Mouse (Mus musculus): ENCODE results near the gene Dact2. TPM values are rescaled to one million over a fixed set of nuclear protein-coding genes. Genes with fewer than 3 reads are reported as not detected.

Dact2 gene
- total RNA-seq, 2 experiments from 2014 or later, result 23.5 to 25.1 TPM

DNA sequence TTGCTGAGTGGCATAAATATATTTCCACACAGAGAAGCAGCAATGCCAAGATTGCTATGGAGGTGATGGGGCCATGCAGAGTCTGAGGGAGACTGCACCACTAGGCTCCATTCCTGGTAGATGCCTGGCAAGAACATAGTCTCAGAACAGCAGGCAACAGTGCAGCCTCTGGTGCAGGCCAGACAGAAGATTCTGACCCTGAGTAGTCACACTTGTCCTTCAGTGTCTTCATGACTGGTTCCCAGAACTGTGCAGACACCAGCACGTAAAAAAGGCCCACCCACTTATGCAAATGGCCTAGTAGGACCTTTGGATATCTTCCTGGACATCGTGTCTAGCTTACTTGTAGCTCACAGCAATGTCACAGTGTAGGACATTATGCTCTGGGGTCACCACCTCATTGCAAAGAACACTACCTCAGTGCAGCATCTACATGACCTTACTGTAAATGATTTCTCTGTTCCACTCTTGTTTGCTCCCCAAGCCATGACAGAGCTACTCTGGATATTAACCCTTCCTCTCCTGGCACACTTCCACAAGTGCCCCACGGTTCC lies 9.9 kb upstream of the Dact2 start:
- DNase-seq (ENCODE audit: low spot score in 2 of 2), result no peak

DNA sequence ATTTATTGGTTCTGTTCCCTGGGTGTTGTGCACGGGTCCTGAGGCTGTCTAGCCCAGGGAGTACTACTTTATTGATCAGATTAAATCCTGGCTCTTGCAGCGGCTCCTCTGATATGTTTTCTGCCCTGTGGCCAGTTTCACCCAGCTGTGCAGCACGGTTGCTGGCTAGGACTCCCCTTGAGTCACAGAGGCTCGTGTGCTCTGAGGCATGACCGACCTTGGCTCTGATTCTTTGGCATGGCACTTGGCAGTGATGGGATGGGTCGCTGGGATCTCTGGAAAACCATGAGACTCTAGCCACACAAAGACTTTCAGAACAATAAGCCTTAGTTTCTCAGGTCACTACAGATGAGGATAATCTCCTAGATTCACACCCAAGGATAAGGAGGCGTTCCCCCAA lies 8.7 kb upstream of the Dact2 start:
- no peak for DNase-seq (ENCODE audit: low spot score in 2 of 2)

GRCm38 (mm10) chr17:14207093-14207561 lies 3.0 kb upstream of the Dact2 start:
- DNase-seq (ENCODE audit: low spot score in 2 of 2), result peak; percentile 28 to 60

DNA sequence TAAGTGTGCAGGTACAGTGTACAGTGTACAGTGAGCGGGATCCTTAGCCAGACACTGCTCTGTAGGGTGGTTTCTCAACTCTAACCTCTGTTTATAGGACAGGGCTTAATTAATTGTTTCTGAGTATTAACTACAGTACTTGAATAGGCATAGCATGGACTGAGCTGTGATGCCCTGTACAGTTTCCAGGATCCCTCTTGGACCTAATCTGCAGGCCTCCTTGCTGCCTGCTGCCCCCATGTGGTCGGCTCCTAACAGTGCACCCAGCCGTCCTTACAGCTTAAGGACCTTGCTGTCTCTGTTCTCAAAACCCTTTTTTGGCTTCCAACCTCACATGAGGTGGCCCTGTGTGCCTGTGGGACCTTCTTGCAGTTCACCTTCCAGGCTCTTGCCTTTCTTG lies 2.0 kb upstream of the Dact2 start:
- peak; percentile 71 to 83 for DNase-seq (ENCODE audit: low spot score in 2 of 2)

- no peak for DNase-seq (ENCODE audit: low spot score in 2 of 2)
Observed at GRCm38 (mm10) chr17:14205236-14205635, 1.1 kb upstream of the Dact2 start.

DNA sequence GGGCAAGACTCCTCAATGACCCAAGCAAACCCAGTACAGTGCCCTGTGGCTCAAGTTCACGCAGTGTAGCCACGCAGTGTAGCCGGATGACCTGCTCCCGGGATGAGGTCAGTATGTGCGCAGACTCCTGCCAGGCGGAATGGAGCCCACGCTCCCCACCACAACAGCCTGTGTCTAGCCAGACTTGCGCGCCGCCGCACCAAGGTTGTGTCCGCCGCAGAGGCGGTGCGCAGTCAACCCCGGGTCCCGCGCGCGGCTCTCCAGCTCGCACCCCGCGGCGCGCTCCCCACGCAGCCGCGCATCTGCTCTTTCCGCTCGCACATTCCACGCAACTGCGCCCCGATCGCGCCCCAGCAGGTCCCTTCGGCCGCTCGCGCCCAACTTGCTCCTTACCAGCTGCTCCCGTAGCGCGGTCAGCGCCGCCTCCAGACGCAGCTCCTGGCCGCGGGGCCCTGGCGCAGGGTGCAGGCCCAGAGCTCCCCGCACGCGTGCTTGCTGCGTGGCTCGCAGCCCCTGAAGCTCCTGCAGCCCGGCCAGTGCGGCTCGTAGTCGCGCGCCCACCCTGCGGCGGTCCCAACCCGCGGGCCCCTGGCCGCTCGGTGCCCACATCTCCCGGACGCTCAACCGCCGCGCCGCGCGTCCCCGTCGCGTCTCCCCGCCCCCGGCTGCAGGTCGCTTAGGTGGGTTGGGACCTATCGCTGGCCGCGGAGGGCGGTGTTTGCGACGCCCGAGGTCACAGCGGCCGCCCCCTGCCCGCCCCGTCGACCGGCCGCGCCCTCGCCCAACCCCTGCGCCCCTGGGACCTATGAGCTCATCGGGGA lies 773 bp downstream of the Dact2 start:
- DNase-seq (ENCODE audit: low spot score in 2 of 2), result peak; percentile 24 to 48

DNA sequence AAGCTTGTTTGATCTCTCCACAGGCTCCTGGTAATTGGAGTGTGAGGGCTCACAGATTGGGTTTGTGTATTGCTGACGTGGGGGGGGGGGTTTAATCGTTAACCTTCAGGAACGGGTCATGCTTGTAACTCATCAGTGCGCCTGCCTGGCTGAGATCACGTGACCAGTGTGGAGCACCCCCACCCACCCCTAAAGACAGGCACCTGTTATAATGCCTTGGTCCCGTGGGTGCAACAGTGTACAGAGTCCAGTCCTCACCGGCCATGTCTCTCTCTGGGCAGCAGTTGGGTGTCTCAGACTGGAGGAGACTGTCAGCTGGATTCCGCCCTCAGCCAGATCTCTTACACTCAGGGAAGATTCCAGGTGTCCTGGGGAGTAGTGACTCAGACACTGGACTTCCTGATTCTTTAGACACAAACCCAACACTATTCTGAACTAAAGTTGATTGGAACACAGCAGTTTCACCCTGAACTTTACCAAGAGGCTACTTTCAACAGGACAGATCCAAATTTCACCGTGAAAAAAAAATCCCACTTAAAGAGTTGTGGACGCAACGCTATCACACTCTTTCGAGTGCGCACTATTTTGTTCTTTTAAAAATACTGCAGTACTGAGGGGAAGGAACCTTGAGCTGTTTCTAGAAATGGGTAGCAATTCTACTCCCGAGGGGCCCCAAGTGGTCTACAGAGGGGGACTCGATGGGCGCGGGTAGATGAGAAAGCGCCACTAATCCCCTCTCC lies 1.6 kb downstream of the Dact2 start:
- DNase-seq (ENCODE audit: low spot score in 2 of 2), result peak in 1 of 2 experiments; percentile 21

- DNase-seq (ENCODE audit: low spot score in 2 of 2), result no peak
Observed at GRCm38 (mm10) chr17:14201281-14201787, 2.8 kb downstream of the Dact2 start.

- no peak for DNase-seq (ENCODE audit: low spot score in 2 of 2)
Observed at GRCm38 (mm10) chr17:14200206-14200605, 3.9 kb downstream of the Dact2 start.

- no peak for DNase-seq (ENCODE audit: low spot score in 2 of 2)
Observed at GRCm38 (mm10) chr17:14199621-14200020, 4.5 kb downstream of the Dact2 start.

DNA sequence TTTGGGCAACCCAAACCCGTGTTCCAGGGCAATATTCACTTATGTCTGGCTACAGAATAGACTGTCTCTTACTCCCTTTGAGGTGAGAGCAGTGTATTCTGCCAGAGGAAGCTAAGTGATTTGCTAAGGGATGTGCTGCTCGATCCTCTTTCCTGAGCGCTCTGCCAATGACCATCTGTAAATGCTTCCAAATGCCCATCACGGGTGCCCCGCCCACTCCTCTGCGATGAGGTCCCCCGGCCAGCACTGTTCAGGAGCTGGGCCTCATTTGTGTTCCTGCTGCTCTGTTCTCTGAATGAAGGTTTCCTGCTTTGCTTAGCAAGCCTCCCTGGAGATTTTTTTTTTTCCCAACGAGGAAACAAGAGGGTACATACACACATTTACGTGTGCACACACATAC lies 11.2 kb downstream of the Dact2 start:
- DNase-seq (ENCODE audit: low spot score in 2 of 2), result no peak

DNA sequence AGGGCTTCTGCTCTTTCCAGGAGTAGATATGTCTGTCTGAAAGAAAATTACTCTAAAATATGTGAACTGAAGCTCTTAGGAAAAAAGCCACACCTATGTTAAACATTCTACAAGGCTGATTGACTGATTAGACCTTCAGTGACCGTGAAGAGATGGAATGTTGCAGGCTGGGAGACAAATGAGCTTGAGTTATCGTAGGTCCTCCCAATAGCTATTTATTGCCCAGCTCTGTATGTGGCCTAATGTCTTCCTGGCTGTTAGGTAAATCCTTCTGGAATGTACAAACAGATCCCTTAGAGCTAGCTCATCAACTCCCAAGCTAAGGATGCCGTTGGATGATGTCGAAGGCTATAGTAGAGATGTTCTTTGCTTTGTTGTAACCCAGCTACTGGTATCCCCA lies 11.7 kb downstream of the Dact2 start:
- DNase-seq (ENCODE audit: low spot score in 2 of 2), result no peak

DNA sequence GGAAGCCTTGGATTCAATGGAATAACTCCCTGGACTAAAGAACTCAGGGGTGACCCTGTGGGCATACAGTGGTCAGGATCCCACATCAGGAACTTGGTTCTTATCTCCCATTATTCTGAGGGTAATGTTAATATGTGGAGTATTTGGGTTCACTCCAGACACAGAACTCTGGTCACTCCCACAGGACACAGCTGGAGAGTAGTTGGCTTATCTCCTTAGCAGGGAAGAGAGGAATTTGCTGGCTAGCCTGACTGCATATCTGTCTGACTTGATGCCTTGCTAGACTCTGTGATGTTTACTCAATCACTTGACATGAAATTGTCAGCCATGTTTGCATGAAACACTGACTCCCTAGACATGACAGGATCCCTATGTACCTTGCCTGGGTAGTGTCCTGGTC lies 15.6 kb downstream of the Dact2 start:
- no peak for DNase-seq (ENCODE audit: low spot score in 2 of 2)

DNA sequence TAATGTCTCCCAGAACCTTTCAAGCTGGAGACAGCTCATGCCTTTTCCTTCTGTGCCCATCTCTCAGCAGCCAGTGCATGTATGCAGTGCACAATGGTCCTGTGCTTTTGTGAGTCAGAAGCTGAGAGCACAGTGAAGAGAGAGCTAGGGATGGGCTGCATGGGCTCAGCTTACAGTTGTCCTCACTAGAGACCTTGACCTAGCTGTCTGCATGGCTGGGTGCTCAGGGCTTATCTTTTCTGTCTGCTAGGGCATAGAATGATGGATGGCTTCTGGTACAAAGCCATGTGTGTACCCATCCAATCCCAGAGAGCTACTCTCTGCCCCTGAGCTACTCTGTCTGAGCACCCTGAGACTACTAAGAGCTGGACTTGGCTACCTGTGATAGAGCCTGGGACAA lies 17.0 kb downstream of the Dact2 start:
- no peak for DNase-seq (ENCODE audit: low spot score in 2 of 2)

DNA sequence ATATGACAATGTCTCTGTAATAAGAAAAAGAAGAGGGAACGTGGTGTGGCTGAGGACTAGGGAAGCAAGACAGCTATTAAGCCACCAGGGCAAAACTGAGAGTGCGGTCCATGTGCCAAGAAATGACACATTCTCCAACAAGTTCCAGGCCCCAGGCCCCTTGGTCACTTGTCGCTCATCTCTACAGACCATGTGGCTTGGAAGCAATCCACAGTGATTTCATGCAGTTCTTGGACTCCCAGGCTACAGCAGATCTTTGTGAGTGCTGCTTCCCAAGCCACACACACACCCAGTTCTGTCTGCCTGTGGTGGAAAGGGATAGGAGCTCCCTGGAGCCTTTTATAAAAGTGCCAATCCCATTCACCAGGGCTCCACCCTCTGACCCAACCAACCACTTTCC lies 17.9 kb downstream of the Dact2 start:
- DNase-seq (ENCODE audit: low spot score in 2 of 2), result no peak

DNA sequence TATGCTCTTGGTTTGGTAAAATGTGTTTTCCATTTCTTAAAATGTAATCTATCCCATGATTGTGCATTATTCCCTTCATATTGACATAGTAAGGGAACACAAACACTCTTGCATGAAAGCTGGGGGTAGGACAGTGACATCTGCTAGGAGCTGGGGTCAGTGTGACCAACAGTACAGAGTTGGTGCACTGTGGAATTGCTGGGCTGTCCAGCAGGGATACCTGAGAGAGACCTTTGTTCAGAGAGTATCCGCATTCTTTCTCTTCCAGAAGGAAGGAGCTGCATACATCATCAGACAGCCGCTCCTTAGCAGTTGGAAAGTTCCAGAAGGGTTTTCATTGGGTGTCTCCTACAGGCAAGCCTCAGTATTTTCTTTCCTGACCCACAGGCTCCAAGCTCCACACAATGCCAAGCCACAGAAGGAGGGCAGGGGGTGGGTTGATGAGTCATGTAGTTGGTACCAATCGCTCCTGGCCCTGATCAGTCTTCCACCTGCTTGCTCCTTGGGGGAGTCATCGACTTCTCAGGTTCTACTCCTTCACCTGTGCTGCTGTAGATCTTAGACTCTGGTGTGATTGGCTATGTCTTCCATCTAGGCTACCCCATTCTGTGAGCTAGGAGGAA lies 19.8 kb downstream of the Dact2 start:
- DNase-seq (ENCODE audit: low spot score in 2 of 2), result no peak

GRCm38 (mm10) chr17:14183717-14184116 lies 20.4 kb downstream of the Dact2 start:
- no peak for DNase-seq (ENCODE audit: low spot score in 2 of 2)

GRCm38 (mm10) chr17:14182860-14183259 lies 21.2 kb downstream of the Dact2 start:
- DNase-seq (ENCODE audit: low spot score in 2 of 2), result no peak

- no peak for DNase-seq (ENCODE audit: low spot score in 2 of 2)
Observed at GRCm38 (mm10) chr17:14178911-14179310, 25.2 kb downstream of the Dact2 start.

- DNase-seq (ENCODE audit: low spot score in 2 of 2), result no peak
Observed at GRCm38 (mm10) chr17:14178475-14178874, 25.6 kb downstream of the Dact2 start.

- DNase-seq (ENCODE audit: low spot score in 2 of 2), result no peak
Observed at GRCm38 (mm10) chr17:14178049-14178448, 26.1 kb downstream of the Dact2 start.

All from layer of hippocampus, adult 18-20 months (tissue).